Mouse (Mus musculus): ENCODE data around the gene Bcas3. TPM values are rescaled to one million over a fixed set of nuclear protein-coding genes. Genes with fewer than 3 reads are reported as not detected.

Gene Bcas3
- polyA plus RNA-seq, 1 experiment = 21.2 TPM

DNA sequence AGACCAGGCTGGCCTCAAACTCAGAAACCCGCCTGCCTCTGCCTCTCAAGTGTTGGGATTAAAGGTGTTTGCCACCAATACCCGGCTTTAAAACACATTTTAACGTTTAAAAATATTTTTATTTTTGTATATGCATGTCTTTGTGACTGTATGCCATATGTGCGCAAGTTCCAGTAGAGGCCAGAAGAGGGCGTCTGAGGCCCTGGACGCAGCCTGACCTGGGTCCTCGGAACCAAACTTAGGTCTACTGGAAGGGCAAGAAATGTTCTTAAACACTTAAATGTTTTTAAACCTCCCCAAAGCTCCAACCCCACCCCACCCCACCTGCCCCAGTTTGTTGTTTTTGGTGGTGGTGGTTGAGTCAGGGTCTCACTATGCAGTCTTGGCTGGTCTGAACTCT, 511.4 kb downstream of the Bcas3 start:
- Histone ChIP-seq H3K4me3 (ENCODE audit: insufficient read depth, low read depth, low read length) (no peak overlapping the region), H3K27ac (replicated peaks; ENCODE audit: low read depth, low read length) (no peak overlapping the region), H3K4me1 (ENCODE audit: control insufficient read depth, insufficient read depth, insufficient read length, low read length) (no peaks in the 10 kb centered on the region)

Other genes with a start within 250 kb of the Bcas3 start
- 16.5 and 28.5 TPM in 2 replicates for gene Usp32, start 213.0 kb upstream of the Bcas3 start, polyA plus RNA-seq (2012; ENCODE audit: insufficient read depth, insufficient read length, missing spikeins)
- not detected in 2 replicates for gene 1700125H20Rik, start 182.8 kb upstream of the Bcas3 start, polyA plus RNA-seq (2012; ENCODE audit: insufficient read depth, insufficient read length, missing spikeins)
- gene Appbp2, start 118.0 kb upstream of the Bcas3 start, polyA plus RNA-seq (2012; ENCODE audit: insufficient read depth, insufficient read length, missing spikeins) = 12.4 and 16.7 TPM in 2 replicates
- gene Ppm1d, start 41.9 kb upstream of the Bcas3 start, polyA plus RNA-seq (2012; ENCODE audit: insufficient read depth, insufficient read length, missing spikeins) = 4.7 and 6.7 TPM in 2 replicates

Measured in brown adipose tissue, adult 24 weeks (tissue).